Mouse (Mus musculus) E14TG2a.4 (cell line): ENCODE data around the gene Kat2a.

Source experiments
- CTCF ChIP-seq: conservative IDR thresholded peaks from 2 replicates; pipeline ENCODE4 v1.5.1; 2014; ENCODE audit warnings: low read length
- POU5F1 ChIP-seq: IDR thresholded peaks from 2 replicates; pipeline ENCODE4 v1.6.1; 2014; ENCODE audit warnings: low read length, borderline replicate concordance

DNA sequence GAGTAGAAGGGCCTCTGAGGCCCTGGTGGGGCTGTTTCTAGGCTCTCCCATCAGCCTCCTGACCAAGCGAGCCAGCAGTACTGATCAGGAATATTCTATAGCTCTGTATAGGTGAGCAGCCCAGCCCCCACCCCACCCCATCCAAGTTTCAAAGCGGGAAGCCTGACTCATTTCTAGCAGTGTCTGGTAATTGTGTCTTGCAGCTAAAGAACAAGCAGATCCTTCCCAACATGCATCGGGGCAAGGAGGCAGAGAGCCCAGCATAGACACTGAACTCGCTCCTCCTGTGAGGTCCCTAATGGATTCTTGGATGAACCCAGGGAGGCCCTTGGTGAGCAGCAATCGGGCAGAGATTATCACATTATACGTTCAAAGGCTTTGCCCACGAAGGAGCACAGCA is 34.5 kb downstream of the Kat2a start:
- TF ChIP-seq CTCF (no peak), POU5F1 (no peak)
